Comparison of ENCODE assay signal across 14 mouse cellular contexts in genomic region chr12:62892851-62893632, GRCm38 (mm10).
DNase-seq lines count a peak whose midpoint lies in the region; ATAC-seq and TF ChIP-seq lines count a peak whose summit lies in the region.
"Had no signal": no experiment of that assay in that cellular context is flagged by ENCODE, and none has a peak within 500 bp of the region (broad histone marks: within the 10 kb centered on the region; RNA-seq: fewer than 3 reads in every experiment).

No protein-coding gene starts in this region.

- no peak overlapping the region for H3K9ac ChIP-seq in ES-E14 (ENCODE audit: insufficient read depth, low read depth, low read length, poor library complexity, severe bottlenecking)
- H3K9ac ChIP-seq: lung, embryonic 15.5 days; midbrain, embryonic 13.5 days; neural tube, embryonic 15.5 days had no signal

- no peaks in the 10 kb centered on the region for H3K4me1 ChIP-seq in ES-E14 (ENCODE audit: control insufficient read depth in 2 of 2, insufficient read depth in 2 of 2, low read length in 2 of 2, poor library complexity in 1 of 2)
- H3K4me1 ChIP-seq: lung, embryonic 15.5 days; midbrain, embryonic 13.5 days; neural tube, embryonic 15.5 days had no signal

- H3K4me3 ChIP-seq in layer of hippocampus, adult 2 months = no peak overlapping the region
- H3K4me3 ChIP-seq in ES-E14 (ENCODE audit: insufficient read depth in 1 of 2, low read depth in 1 of 2, low read length in 2 of 2, poor library complexity in 1 of 2, severe bottlenecking in 1 of 2) = no peak overlapping the region
- H3K4me3 ChIP-seq: lung, embryonic 15.5 days; midbrain, embryonic 13.5 days; neural tube, embryonic 15.5 days had no signal

- ATAC-seq in granulocyte monocyte progenitor cell, adult 5-6 weeks (replicated peaks; ENCODE audit: poor library complexity, severe bottlenecking) = no peak
- ATAC-seq: midbrain, embryonic 13.5 days had no signal

- no peak overlapping the region for H3K27ac ChIP-seq in layer of hippocampus, adult 2 months
- H3K27ac ChIP-seq in ES-E14 (ENCODE audit: insufficient read depth, low read depth, low read length, poor library complexity, severe bottlenecking) = no peak overlapping the region
- H3K27ac ChIP-seq: lung, embryonic 15.5 days; midbrain, embryonic 13.5 days; neural tube, embryonic 15.5 days had no signal

- DNase-seq in adrenal gland, postnatal 36 days = peak; percentile 2 to 4
- no peak for DNase-seq in adrenal gland, postnatal 4 days (ENCODE audit: low spot score in 2 of 2)
- no peak for DNase-seq in layer of hippocampus, adult 2 months (ENCODE audit: low spot score in 2 of 2)
- DNase-seq in layer of hippocampus, adult 9-11 months = no peak
- peak; percentile 16 for DNase-seq in ES-E14 (ENCODE audit: low read depth, low spot score)
- peak; percentile 1 for DNase-seq in c-Kit-positive CD71-positive TER-119-negative erythroid progenitor cells, embryonic 14.5 days (ENCODE audit: low read depth)
- DNase-seq in right cerebral cortex, postnatal 36 days (ENCODE audit: low spot score in 2 of 2) = no peak
- DNase-seq: gastrocnemius, postnatal 14 days; kidney, adult 18-20 months; layer of hippocampus, postnatal 36 days had no signal

- no peaks in the 10 kb centered on the region for H3K36me3 ChIP-seq in ES-E14 (ENCODE audit: control insufficient read depth, insufficient read depth, low read length, poor library complexity, severe bottlenecking)
- H3K36me3 ChIP-seq: lung, embryonic 15.5 days; midbrain, embryonic 13.5 days; neural tube, embryonic 15.5 days had no signal

- H3K9me3 ChIP-seq in ES-E14 (ENCODE audit: control insufficient read depth, insufficient read depth, low read depth, low read length) = no peaks in the 10 kb centered on the region
- H3K9me3 ChIP-seq: lung, embryonic 15.5 days; midbrain, embryonic 13.5 days; neural tube, embryonic 15.5 days had no signal

- in situ Hi-C loops in ES-E14 (cut with MboI; ENCODE audit: low sequenced_read_pairs in 2 of 2, unreplicated experiment in 2 of 2) = no loop called here

- TF ChIP-seq CTCF in layer of hippocampus, adult 2 months (conservative IDR thresholded peaks at IDR 0.05) = peak; percentile 58

TF ChIP-seq in ES-E14, 5 proteins besides CTCF, POLR2A, EP300 and RAD21:
- TF ChIP-seq HCFC1 (IDR thresholded peaks at IDR 0.05; ENCODE audit: borderline replicate concordance, insufficient read depth, low read length) (no peak), MAFK (IDR thresholded peaks at IDR 0.05; ENCODE audit: insufficient read depth, low read depth, low read length) (no peak), ZC3H11A (IDR thresholded peaks at IDR 0.05; ENCODE audit: borderline replicate concordance, low read depth, low read length) (peak; percentile 16; the same call in 1 of the 2 replicates), CHD2 (IDR thresholded peaks at IDR 0.05; ENCODE audit: low read depth, low read length) (no peak)

Comparison
In these comparisons a context has a peak if more than half of its experiments do, and no peak if none do; other contexts are left out.
1. DNase-seq: peak in adrenal gland, postnatal 36 days (2 of 2), ES-E14 (single experiment) and c-Kit-positive CD71-positive TER-119-negative erythroid progenitor cells, embryonic 14.5 days (single experiment); none in adrenal gland, postnatal 4 days (0 of 2), layer of hippocampus, adult 2 months (0 of 2), layer of hippocampus, adult 9-11 months (single experiment) and right cerebral cortex, postnatal 36 days (0 of 2).